In genomic region chr16:44410176-44410575, GRCm38 (mm10) we compare ENCODE assay signal across 37 mouse cellular contexts. TPM values are rescaled to one million over a fixed set of nuclear protein-coding genes. Genes with fewer than 3 reads are reported as not detected.
DNase-seq lines count a peak whose midpoint lies in the region; ATAC-seq and TF ChIP-seq lines count a peak whose summit lies in the region.
"Had no signal": no experiment of that assay in that cellular context is flagged by ENCODE, and none has a peak within 500 bp of the region (broad histone marks: within the 10 kb centered on the region; RNA-seq: fewer than 3 reads in every experiment).

No protein-coding gene starts in this region.

- no peaks in the 10 kb centered on the region for H3K9me3 ChIP-seq in heart, embryonic 11.5 days (replicated peaks; ENCODE audit: control insufficient read depth, low read length)
- no peaks in the 10 kb centered on the region for H3K9me3 ChIP-seq in lung, embryonic 14.5 days (ENCODE audit: low read depth, low read length)
- H3K9me3 ChIP-seq in forebrain, embryonic 11.5 days (ENCODE audit: control insufficient read depth, low read length): no peaks in the 10 kb centered on the region
- H3K9me3 ChIP-seq: embryonic facial prominence, embryonic 12.5 days; forebrain, embryonic 10.5 days; heart, embryonic 12.5 days; hindbrain, embryonic 13.5 days; midbrain, embryonic 10.5 days; midbrain, embryonic 15.5 days; neural tube, embryonic 15.5 days had no signal

- no peak for TF ChIP-seq CTCF in lung, embryonic 14.5 days (IDR thresholded peaks at IDR 0.05; ENCODE audit: low read depth)

- H3K4me2 ChIP-seq in heart, embryonic 11.5 days: no peak overlapping the region
- no peak overlapping the region for H3K4me2 ChIP-seq in lung, embryonic 14.5 days
- no peak overlapping the region for H3K4me2 ChIP-seq in forebrain, embryonic 11.5 days (ENCODE audit: low read depth, low read length, severe bottlenecking)
- H3K4me2 ChIP-seq: embryonic facial prominence, embryonic 12.5 days; heart, embryonic 12.5 days; hindbrain, embryonic 13.5 days; midbrain, embryonic 15.5 days; neural tube, embryonic 15.5 days had no signal

- WGBS in heart, embryonic 11.5 days (ENCODE audit: insufficient replicate concordance): 54% methylated on average over 6 of the region's 6 CpGs
- WGBS in lung, embryonic 14.5 days: 31% methylated on average over 6 of the region's 6 CpGs
- 76% methylated on average over 6 of the region's 6 CpGs for WGBS in forebrain, embryonic 11.5 days

- H3K9ac ChIP-seq in heart, embryonic 11.5 days (ENCODE audit: low read depth, low read length): no peak overlapping the region
- no peak overlapping the region for H3K9ac ChIP-seq in lung, embryonic 14.5 days
- H3K9ac ChIP-seq in forebrain, embryonic 11.5 days (ENCODE audit: low read length): no peak overlapping the region
- H3K9ac ChIP-seq: embryonic facial prominence, embryonic 12.5 days; forebrain, postnatal 0 days; heart, embryonic 12.5 days; hindbrain, embryonic 13.5 days; liver, embryonic 14.5 days; midbrain, embryonic 15.5 days; neural tube, embryonic 15.5 days had no signal

- no peak overlapping the region for H3K27ac ChIP-seq in heart, embryonic 11.5 days (ENCODE audit: low read depth, low read length)
- no peak overlapping the region for H3K27ac ChIP-seq in lung, embryonic 14.5 days (ENCODE audit: low read depth)
- no peak overlapping the region for H3K27ac ChIP-seq in forebrain, embryonic 11.5 days (ENCODE audit: low read depth, low read length)
- H3K27ac ChIP-seq: embryonic facial prominence, embryonic 12.5 days; forebrain, embryonic 10.5 days; hindbrain, embryonic 13.5 days; layer of hippocampus, adult 2 months; liver, embryonic 14.5 days; macrophage; midbrain, embryonic 10.5 days; midbrain, embryonic 15.5 days; neural tube, embryonic 15.5 days; stomach, postnatal 0 days had no signal

- H3K27me3 ChIP-seq in heart, embryonic 11.5 days (ENCODE audit: control insufficient read depth, insufficient read depth, low read length): no peaks in the 10 kb centered on the region
- H3K27me3 ChIP-seq in lung, embryonic 14.5 days (ENCODE audit: insufficient read depth, low read length): no peaks in the 10 kb centered on the region
- no peaks in the 10 kb centered on the region for H3K27me3 ChIP-seq in forebrain, embryonic 11.5 days (ENCODE audit: control insufficient read depth, insufficient read depth, low read length)
- H3K27me3 ChIP-seq: embryonic facial prominence, embryonic 12.5 days; heart, embryonic 12.5 days; hindbrain, embryonic 13.5 days; midbrain, embryonic 15.5 days; neural tube, embryonic 15.5 days had no signal

- DNase-seq in heart, adult 18-20 months: peak; percentile 9 to 17
- DNase-seq in lung, embryonic 14.5 days: peak; percentile 55
- DNase-seq in lung, postnatal 25 days (ENCODE audit: low spot score): no peak
- DNase-seq in layer of hippocampus, postnatal 14 days (ENCODE audit: low spot score in 2 of 2): no peak
- DNase-seq in forebrain, embryonic 11.5 days (ENCODE audit: low spot score): no peak
- DNase-seq: adrenal gland, adult 2 months; cerebellum, adult 9-10 months; cerebellum, postnatal 36 days; embryo, embryonic 11 days; forebrain, postnatal 0 days; gastrocnemius, postnatal 10 days; heart, adult 11 months; heart, postnatal 4 days; kidney, postnatal 36 days; layer of hippocampus, postnatal 36 days; left cerebral cortex, postnatal 4 days; right cerebral cortex, adult 18-20 months; right cerebral cortex, postnatal 4 days; thymus, adult 2 months; thymus, postnatal 36 days had no signal

- H3K4me1 ChIP-seq in heart, embryonic 11.5 days (ENCODE audit: control insufficient read depth, insufficient read depth, low read length): no peaks in the 10 kb centered on the region
- no peaks in the 10 kb centered on the region for H3K4me1 ChIP-seq in lung, embryonic 14.5 days (ENCODE audit: insufficient read depth)
- H3K4me1 ChIP-seq in forebrain, embryonic 11.5 days (replicated peaks; ENCODE audit: control insufficient read depth, insufficient read depth, low read length): no peaks in the 10 kb centered on the region
- H3K4me1 ChIP-seq: embryonic facial prominence, embryonic 12.5 days; forebrain, embryonic 10.5 days; heart, embryonic 12.5 days; hindbrain, embryonic 13.5 days; midbrain, embryonic 10.5 days; midbrain, embryonic 15.5 days; neural tube, embryonic 15.5 days had no signal

- no peak overlapping the region for H3K4me3 ChIP-seq in heart, embryonic 11.5 days (ENCODE audit: low read depth, low read length)
- no peak overlapping the region for H3K4me3 ChIP-seq in lung, embryonic 14.5 days (ENCODE audit: low read depth, low read length)
- no peak overlapping the region for H3K4me3 ChIP-seq in forebrain, embryonic 11.5 days (ENCODE audit: low read depth, low read length)
- H3K4me3 ChIP-seq: embryonic facial prominence, embryonic 12.5 days; forebrain, embryonic 10.5 days; heart, embryonic 12.5 days; hindbrain, embryonic 13.5 days; layer of hippocampus, adult 2 months; midbrain, embryonic 10.5 days; midbrain, embryonic 15.5 days; neural tube, embryonic 15.5 days had no signal

- ATAC-seq in heart, embryonic 11.5 days (replicated peaks; ENCODE audit: insufficient number of reproducible peaks, low FRiP score, low TSS enrichment): no peak
- ATAC-seq in lung, embryonic 14.5 days (ENCODE audit: insufficient read depth): no peak
- peak; percentile 50 for ATAC-seq in common myeloid progenitor, adult 5-6 weeks (replicated peaks; ENCODE audit: low read depth, poor library complexity, severe bottlenecking)
- peak; percentile 85 for ATAC-seq in megakaryocyte progenitor cell, adult 5-6 weeks (replicated peaks; ENCODE audit: poor library complexity)
- no peak for ATAC-seq in forebrain, embryonic 11.5 days (replicated peaks; ENCODE audit: low FRiP score)
- ATAC-seq: forebrain, postnatal 0 days; intestine, embryonic 16.5 days; midbrain, embryonic 15.5 days had no signal

- no peaks in the 10 kb centered on the region for H3K36me3 ChIP-seq in heart, embryonic 11.5 days (ENCODE audit: control insufficient read depth, insufficient read depth, low read length)
- no peaks in the 10 kb centered on the region for H3K36me3 ChIP-seq in lung, embryonic 14.5 days (ENCODE audit: insufficient read depth)
- H3K36me3 ChIP-seq in forebrain, embryonic 11.5 days (ENCODE audit: control insufficient read depth, insufficient read depth, low read length): no peaks in the 10 kb centered on the region
- H3K36me3 ChIP-seq: embryonic facial prominence, embryonic 12.5 days; forebrain, embryonic 10.5 days; heart, embryonic 12.5 days; hindbrain, embryonic 13.5 days; midbrain, embryonic 10.5 days; midbrain, embryonic 15.5 days; neural tube, embryonic 15.5 days had no signal

RNA-seq across cellular contexts. Expression of gene Cfap44, which starts 15.6 kb away (rescaled TPM):
- total RNA-seq in heart, adult 18-20 months (2021): under 1 TPM in 1 of 2 experiments, not detected in 1; 0.59 TPM
- polyA plus RNA-seq in heart, embryonic 11.5 days (2014; fragmentation: Nextera tagmentation; extraction: Ambion mirVana): 0.37 TPM in 1 of 2 replicates, not detected in the other
- 0.67 and 1.0 TPM in 2 replicates for polyA plus RNA-seq in lung, embryonic 14.5 days (2014; fragmentation: Nextera tagmentation; extraction: Ambion mirVana)
- not detected in 2 replicates for total RNA-seq in common myeloid progenitor, adult 5-6 weeks (2017)
- not detected in 2 replicates for total RNA-seq in megakaryocyte progenitor cell, adult 5-6 weeks (2015)
- total RNA-seq in megakaryocyte progenitor cell, adult 5-6 weeks (2017): 0.30 TPM in 1 of 2 replicates, not detected in the other
- total RNA-seq in layer of hippocampus, postnatal 14 days (2021): 10 to 100 TPM in 1 of 2 experiments, 1 to 10 TPM in 1; 8.4 to 10.8 TPM
- 1.5 and 1.9 TPM in 2 replicates for polyA plus RNA-seq in forebrain, embryonic 11.5 days (2014; fragmentation: Nextera tagmentation; extraction: Ambion mirVana)
- total RNA-seq: heart, postnatal 4 days had no signal
- polyA plus RNA-seq: heart, postnatal 0 days; macrophage; spleen, adult 2 months had no signal

Comparison
In these comparisons a context has a peak if more than half of its experiments do, and no peak if none do; other contexts are left out.
1. DNase-seq: peak in heart, adult 18-20 months (2 of 2) and lung, embryonic 14.5 days (single experiment); none in lung, postnatal 25 days (single experiment), layer of hippocampus, postnatal 14 days (0 of 2) and forebrain, embryonic 11.5 days (single experiment).
2. ATAC-seq: peak in common myeloid progenitor, adult 5-6 weeks (single experiment) and megakaryocyte progenitor cell, adult 5-6 weeks (single experiment); none in heart, embryonic 11.5 days (single experiment), lung, embryonic 14.5 days (single experiment) and forebrain, embryonic 11.5 days (single experiment).